Mouse (Mus musculus) left cerebral cortex, postnatal 14 days (tissue): ENCODE data around the gene Fnip1. TPM values are rescaled to one million over a fixed set of nuclear protein-coding genes. Genes with fewer than 3 reads are reported as not detected.
"Not testable (repeated sequence)": the region's sequence is repeated elsewhere in the genome, so short reads cannot be mapped to it uniquely, and the experiment has no call there.

ENCODE experiments used
- DNase-seq, 2 experiments: peaks; one replicate each; pipeline ENCODE4 v3.0.0; 2021 to 2022; ENCODE audit warnings: low spot score in 2 of 2, mixed read lengths in 1 of 2
- intact Hi-C: fragments of 180-260 bp; cut with DNase I; formaldehyde crosslinking; loops from one replicate; pipeline ENCODE4 v1.15.1; 2025
- long read RNA-seq, 2 experiments: library from polyadenylated mRNA; stranded (forward); transcript quantifications; one replicate each; pipeline ENCODE4 v2.0.0; 2021
- total RNA-seq, 2 experiments: library from RNA; stranded (reverse); gene quantifications; 2 replicates each; pipeline ENCODE4 v1.2.3; 2021

The Fnip1 gene
- 10 to 100 TPM; 28.6 to 29.4 TPM for total RNA-seq
- long read RNA-seq, experiment 1, full-length matches to known transcripts = 12 of 23 reads
- long read RNA-seq, experiment 1, partial matches to known transcripts = 5 of 23 reads
- long read RNA-seq, experiment 1, other reads (novel, unspliced or antisense) = 6 of 23 reads
- long read RNA-seq, experiment 2, full-length matches to known transcripts = 6 of 9 reads
- long read RNA-seq, experiment 2, partial matches to known transcripts = 2 of 9 reads
- long read RNA-seq, experiment 2, other reads (novel, unspliced or antisense) = 1 of 9 reads

DNA sequence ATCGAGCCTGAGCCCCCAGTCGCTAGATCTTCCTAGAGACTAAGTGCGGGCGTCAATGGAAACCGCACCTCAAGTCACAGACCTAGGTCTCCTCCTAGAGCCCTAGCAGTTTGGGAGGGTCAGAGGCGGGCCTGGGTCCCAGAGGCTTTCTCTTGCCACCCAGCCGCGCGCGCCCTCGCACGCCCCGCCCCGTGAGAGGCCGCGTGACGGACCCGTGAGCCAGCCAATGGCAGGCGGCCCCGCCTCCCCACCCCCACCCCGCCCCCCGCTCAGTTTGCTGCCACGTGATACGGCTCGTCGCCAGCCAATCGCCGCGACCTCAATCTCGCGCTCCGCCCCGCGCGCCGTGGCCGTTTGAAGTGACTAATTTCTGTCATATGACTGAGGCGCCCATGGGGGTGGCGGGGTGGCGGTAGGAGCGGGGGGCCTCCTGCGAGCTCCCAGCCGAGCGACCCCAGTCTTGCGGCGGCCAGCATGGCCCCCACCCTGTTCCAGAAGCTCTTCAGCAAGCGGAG, at the start of gene Fnip1:
Gene Fnip1, plus strand, starts transcription at position 377 of the 515 bp plus-strand sequence.
- DNase-seq = peak; percentile 96 to 97
- intact Hi-C loops = loop anchor here (5.0 kb wide), 1 partner anchor 84 kb away; the partner anchor contains the start of gene Rapgef6

DNA sequence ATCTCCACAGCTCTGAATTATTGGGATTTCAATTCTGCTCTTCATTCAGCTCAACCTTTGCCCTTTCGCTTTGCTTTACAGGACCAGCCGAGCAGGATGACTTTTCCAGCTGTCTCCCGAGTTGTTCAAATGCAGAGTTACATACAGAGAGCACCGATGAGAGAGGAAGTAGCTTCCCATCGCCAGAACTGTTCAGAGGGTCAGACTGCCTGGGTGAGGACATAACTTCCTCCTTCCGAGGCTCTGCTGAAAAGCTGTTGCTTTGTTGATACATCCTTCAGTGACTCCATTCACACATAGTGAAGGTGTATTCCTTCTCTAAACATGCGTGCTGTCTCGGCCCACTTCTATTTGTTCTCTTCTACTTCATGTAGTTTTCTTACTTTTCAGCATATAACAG, 47.6 kb upstream of the Fnip1 start:
- DNase-seq = no peak
- intact Hi-C loops = no loop called here

DNA sequence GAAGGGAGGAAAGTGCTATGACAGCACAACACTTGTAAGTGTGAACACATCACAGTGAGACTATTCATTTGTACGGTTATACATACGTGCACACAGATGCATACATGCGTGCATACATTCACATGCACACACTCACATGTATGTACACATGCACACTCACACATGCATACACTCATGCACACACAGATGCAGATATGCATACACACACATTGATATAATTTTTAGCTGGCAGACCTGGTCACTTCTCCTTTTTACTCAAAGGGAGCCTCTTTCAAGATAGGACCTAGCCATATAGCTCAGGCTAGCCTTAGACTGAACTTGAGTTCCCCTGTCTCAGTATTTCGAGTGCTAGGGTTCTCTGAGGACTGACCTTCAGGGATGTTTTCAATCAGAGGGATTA, 46.7 kb upstream of the Fnip1 start:
- no peak for DNase-seq
- intact Hi-C loops = no loop called here

DNA sequence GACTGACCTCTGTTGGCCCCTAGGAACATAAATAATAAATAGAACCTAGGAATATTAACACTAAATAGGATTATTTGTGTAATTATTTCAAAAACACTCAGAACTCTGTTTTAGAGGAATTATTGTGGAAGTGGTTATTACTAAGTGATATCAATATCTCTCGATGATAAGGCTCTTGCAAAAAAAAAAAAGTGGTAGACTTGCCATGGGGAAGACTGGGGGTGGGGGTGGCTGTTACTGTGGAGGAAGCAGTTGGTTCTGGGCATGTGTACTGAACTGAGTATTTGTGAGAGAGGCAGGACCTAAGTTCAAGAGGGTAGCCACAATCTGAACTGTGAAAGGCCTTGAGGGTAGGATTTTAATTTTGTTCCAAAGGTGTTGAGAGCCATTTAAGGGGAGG, 41.3 kb upstream of the Fnip1 start:
- intact Hi-C loops = no loop called here
- no peak for DNase-seq

DNA sequence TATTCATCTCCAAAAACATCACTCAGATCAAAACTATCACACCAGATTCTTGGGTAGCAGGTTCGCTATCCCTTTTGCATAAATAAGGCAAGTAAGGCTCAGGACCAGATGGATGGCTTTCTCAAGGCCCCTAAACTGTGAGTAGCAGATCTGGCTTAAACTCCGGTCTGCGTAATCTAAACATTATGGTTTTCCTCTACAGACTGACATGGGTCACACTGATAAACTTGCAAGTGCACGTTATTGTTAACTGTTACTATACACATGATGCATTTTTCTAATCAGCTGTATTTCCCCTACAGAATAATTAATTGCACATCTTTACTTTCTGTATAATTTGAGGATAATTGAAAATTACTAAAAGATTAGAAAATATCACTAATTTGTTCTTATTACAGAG, 39.9 kb upstream of the Fnip1 start:
- DNase-seq = no peak
- intact Hi-C loops = no loop called here

DNA sequence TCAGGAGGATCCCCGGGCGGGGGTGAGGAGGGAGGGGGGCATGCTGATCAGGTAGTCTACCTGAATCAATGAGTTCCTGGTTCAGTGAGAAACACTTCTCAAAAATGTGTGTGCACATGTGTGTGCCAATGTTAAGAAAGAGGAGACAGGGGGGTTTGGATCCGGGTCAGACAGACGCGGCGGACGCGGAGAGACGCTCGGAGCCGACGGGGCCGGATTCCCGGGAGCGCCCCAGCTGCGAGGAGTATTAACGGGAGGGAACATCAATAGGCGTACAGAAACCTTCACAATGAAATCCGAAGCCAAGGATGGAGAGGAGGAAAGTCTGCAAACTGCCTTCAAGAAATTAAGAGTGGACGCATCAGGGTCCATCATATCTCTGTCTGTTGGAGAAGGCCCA, 37.2 kb upstream of the Fnip1 start:
- intact Hi-C loops, DNase-seq: not testable (repeated sequence)

DNA sequence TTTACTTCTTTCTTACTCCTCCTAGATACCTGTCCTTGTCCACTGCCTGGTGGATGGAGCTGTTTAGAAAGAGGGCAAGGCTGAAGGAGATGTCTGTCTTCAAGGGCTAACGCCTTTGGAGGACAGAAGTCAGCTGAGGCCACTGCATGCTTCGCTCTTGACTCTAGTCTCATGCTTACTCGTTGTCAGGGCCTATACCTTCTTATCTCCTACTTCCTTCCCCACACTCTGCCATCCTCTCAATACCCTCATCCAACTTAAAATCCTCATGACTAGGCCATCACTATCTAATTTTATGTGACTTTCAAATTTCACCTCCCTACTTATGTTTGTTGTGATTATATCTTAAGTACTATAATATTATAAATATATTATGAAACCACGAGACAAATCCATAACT, 33.1 kb upstream of the Fnip1 start:
- no peak for DNase-seq
- intact Hi-C loops = no loop called here

DNA sequence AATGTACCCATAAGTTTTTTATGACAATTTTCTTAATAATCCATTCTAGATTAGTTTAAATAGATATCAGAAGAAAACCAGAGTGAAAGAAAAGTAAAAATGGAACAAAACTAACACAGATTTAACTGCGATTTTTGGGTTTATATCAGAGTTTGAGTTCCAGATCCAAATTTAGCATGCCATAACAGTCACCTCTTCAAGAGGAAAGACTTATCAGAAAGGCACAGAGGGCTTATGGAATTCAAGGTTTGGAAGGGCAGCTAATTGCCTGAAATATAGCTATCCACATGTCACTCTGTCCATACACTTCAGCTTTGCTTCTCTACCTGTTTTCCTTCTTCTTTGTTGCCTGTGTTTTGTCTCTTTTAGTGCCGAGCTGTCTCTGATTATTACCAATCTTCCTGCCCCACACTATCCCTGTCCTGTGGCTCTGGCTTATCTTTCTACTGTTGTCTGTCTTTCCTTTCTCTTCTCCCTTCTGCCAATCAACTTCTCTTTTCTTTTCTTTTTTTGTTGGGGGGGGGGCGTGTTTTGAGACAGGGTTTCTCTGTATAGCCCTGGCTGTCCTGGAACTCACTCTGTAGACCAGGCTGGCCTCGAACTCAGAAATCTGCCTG, 31.0 kb upstream of the Fnip1 start:
- DNase-seq = no peak
- intact Hi-C loops = no loop called here

DNA sequence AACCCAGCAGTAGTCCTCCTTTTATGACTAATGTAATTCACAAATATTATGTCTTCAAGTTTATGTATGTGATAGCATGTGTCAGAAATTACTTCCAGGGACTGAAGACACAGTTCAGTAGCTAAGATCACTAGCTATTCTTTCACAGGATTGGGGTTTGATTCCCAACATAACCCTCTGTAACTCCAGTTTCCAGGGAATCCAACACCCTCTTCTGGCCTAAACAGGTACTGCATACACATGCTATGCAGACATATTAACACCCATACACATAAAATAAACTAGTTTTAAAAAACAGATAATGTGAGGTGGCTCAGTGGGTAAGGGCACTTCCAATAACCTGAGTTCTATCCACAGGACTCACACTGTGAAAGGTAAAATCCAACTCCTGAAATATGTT, 27.4 kb upstream of the Fnip1 start:
- intact Hi-C loops = no loop called here
- no peak for DNase-seq

DNA sequence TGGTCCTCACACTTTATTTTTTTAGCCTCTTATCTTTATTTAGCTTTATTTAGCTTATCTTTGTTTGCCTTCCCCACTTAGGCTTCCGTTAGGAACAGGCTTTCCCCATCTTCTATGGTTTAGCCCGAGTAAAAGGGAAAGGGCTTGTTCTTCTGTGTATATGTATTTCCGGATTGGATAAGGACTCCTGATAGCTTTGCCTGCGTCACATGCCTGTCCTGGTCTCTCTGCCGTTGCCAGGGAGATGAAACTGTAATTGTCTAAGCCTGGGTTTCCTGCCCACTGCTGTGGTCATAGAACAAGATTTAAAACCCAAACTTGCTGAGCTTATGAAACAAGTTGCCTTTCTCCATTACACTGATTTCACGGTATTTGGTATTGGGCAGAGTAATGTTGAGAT, 25.0 kb upstream of the Fnip1 start:
- intact Hi-C loops = no loop called here
- DNase-seq = peak; percentile 43 to 52

DNA sequence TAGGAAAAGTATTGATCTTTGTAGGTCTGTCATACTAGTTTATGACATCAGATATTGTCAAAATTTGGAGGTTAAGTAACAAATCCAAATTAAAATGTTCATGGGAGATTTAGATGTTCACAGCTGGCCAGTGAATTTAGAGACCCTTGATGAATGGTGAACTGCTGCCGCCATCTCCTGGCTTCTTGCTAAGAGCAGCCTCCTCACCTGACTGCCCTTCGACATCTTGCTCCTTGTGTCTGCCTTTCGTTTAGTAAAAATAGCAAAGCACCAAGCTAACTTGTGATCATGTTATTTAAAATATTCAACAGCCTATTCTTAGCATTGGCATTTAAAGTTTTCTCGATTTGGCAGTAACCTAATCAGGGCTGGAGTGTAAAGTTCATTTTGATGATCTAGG, 15.0 kb upstream of the Fnip1 start:
- no peak for DNase-seq
- intact Hi-C loops = no loop called here

DNA sequence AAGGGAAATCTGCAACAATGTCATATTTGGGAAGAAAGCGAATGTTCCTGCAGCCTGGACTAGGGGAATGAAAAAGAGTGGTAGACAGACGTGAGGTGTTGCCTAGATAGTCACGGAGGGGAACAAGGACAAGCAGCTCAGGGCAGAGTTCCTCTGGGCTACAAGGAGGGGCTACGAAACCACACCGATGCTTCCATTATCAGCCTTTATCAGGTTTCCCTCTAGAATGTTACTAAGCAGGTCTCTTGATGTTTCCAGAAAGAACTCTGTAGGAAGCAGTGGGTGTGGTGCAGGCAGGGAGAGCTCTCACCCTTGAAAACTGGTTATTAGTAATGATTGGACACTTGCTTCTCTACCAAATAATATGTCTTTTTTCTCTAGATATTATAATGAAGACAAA, 11.7 kb upstream of the Fnip1 start:
- DNase-seq = no peak
- intact Hi-C loops = no loop called here

DNA sequence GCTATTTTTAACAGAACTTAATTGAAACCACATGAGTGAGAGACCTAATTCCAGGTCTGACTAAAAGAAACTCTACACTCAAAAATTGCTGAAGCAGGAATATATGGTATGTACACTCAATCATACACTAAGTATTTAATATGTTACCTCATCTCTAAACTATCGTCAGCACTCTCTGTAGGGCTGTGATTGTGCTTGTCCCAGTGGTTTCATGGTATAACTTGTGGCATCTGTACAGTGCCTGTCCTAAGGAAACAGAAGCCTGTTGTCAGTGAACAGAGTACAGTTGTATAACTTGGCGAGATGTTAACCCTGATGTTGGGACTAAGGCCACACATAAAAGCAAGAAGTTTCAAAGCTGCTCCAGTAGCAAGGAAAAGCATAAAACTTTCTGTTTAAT, 10.9 kb upstream of the Fnip1 start:
- intact Hi-C loops = no loop called here
- no peak for DNase-seq

DNA sequence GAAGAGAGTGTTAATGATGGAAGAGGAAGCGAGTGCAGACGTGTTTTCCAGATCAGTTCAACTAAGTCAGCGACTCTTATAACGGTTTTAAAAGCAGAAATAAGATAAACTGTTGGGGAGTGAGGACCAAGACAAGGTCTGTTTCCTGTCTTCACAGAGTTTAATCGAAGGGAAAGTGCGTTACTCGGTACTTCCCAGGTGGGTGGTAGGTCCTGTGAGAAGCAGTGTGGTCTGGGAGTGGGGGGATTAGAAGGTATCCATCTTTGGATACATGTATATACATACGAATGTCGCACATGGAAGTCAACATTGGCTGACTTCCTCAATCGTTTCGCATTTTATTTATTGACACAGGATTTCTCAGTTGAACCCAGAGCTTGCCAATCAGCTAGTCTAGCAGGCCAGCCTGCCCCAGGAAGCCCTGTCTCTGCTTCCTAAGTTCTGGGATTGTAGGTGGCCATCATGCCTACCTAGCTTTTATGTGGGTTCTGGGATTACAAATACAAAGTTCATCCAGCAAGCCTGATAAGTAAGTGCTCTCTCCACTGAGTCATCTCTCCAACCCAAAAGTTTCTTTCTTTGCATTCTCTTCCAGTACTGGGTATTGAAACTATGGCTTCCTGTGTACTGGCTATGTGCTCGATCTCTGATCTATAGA, 10.2 kb upstream of the Fnip1 start:
- intact Hi-C loops = no loop called here
- DNase-seq = no peak

DNA sequence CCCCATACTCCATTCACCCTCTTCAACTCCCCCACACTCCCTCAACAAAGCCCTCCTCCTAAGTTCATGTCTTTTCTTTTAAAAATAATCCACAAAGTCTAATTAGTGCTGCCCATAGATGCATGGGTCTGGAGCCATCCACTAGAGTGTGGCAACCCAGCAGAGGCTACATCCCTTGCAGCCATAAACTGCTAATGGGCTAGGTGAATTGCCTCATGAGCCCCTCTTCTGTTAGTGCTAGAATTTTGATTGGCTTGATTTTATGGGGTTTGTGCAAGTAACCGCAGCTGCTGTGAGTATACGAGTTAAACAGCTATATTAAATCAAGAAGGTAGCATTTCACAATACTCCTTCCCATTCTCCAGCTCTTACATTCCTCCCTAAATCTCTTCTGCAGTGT, 8.8 kb upstream of the Fnip1 start:
- DNase-seq = no peak
- intact Hi-C loops = no loop called here

DNA sequence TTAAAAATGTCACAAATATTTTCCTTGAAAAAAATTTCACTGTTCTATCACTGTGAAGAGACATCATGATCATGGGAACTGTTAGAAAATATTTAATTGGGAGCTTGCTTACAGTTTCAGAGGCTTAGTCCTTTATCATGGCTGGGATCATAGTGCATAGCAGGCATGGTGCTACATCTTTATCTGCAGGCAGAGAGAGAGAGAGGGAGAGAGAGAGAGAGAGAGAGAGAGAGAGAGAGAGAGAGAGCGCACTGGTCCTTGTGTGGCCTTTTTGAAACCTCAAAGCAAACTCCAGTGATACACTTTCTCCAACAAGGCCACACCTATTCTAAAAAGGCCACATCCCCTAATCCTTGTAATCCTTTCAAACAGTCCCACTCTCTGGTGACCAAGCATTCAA, 2.2 kb upstream of the Fnip1 start:
- no peak for DNase-seq
- intact Hi-C loops = loop anchor here (5.0 kb wide), 1 partner anchor 87 kb away; the partner anchor contains the start of gene Rapgef6

DNA sequence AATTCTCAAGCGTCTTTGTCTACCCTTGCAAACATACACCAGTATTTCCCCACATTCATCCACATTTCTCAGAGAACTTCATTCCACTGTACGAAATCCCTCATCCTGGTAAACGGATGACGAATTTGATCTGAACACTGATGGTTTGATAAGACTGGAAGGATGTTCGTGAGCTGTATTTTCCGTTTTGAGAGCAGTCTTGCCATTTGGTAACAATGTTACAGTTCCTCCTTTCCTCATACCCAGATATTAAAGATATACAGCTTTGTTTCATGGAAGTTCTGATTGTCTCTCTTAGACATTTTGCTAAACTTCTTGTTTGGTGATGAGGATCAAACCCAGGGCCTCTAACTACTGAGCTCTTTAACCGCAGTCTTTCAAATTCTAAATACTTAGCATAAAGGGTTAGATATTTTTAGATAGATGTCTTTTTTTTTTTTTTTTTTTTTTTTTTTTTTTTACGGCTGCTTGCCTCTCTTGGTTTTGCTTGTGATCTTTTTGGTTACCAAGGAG, 633 bp upstream of the Fnip1 start:
- intact Hi-C loops = loop anchor here (5.0 kb wide), 1 partner anchor 85 kb away; the partner anchor contains the start of gene Rapgef6
- DNase-seq = peak in 1 of 2 experiments; percentile 8

DNA sequence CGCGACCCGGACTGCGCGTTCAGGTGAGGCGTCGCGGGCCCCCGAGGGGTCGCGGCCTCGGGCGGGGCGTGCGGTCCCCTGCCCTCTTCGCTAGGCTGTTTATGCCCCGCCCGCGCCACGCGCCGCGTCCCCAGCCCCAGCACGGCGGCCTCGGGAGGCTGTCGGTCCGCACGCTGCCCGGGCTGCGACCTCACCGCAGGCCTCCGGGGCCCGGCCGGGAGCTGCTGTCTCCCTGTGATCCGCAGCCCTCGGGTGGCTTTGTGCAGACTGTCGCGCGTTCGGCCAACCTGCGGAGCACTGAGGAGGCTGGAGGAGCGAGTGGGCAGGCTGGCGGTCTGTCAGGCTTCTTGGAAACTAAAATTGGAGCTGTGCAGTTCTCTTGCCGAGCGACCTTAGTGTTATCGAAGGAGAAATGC, 375 bp downstream of the Fnip1 start:
- intact Hi-C loops = loop anchor here (5.0 kb wide), 1 partner anchor 84 kb away; the partner anchor contains the start of gene Rapgef6
- DNase-seq = peak; percentile 26 to 44

DNA sequence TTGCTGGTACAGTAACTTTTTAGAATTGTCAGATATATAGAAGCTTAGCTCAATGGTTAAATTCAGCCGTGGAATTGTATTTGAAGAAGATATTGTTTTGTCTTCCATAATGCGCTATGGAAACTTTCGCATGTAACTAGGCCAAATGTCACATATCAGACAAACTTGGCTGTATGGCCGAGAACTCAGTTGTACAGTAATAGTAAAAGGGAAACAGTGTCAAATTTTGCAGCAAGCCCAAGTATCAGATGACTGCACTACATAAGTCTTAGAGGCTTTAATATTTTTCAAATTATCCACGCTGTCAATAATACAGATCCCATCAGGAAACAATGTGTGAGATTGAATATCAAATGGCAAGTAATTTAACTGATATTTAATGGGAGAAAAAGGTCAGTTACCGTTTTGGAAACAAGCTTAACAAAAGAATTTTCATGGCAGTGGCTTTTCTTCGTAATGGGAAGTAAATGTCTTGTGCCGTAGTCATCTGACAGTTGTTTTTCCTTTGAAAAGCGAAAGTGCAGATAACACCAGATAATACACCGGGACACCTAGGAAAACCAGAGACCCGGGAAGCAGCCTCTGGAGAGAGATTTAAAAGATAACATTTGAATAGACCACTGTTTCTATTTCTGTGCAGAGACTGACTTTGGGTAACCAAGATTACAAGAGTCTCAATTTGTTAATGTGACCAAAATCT, 1.1 kb downstream of the Fnip1 start:
- no peak for DNase-seq
- intact Hi-C loops = loop anchor here (5.0 kb wide), 1 partner anchor 83 kb away; the partner anchor contains the start of gene Rapgef6

DNA sequence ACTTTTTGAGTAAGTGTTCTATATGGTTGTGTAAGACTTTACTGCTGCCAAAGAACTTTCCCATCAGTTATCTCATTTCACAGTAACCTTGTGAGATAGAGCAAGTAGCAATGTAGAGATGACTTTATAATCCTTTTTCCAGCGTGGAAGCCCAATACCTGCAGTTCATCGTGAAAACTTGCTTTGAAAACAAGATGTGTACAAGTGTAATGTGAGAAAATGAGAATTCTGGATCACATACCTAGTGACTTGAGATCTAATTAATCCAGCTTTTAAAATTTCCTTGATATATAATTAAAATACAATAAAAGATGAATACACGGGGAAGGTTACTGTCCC, 1.7 kb downstream of the Fnip1 start:
- DNase-seq = no peak
- intact Hi-C loops = loop anchor here (5.0 kb wide), 1 partner anchor 83 kb away; the partner anchor contains the start of gene Rapgef6
